Mouse (Mus musculus): ENCODE measurements around the gene Ninl.

- TF ChIP-seq CTCF (IDR thresholded peaks at IDR 0.05; ENCODE audit: low read depth, low read length) (no peak), POLR2AphosphoS5 (IDR thresholded peaks at IDR 0.05; ENCODE audit: insufficient replicate concordance, low read depth, low read length) (no peak)
Measured at GRCm38 (mm10) chr2:151006281-151006945, 32.8 kb downstream of the Ninl start.
